Mouse (Mus musculus) lung, adult 2 months (tissue): Measurements from ENCODE around the gene Slc46a3.

Experiments used
- CTCF ChIP-seq: fragments of 200-500 bp; IDR thresholded peaks from 2 replicates; pipeline ENCODE4 v1.5.1; 2011; ENCODE audit warnings: mild to moderate bottlenecking, low read length, control low read depth; ENCODE audit not compliant: insufficient read depth
- POLR2A ChIP-seq: fragments of 200-500 bp; IDR thresholded peaks from 2 replicates; pipeline ENCODE4 v1.6.1; 2011; ENCODE audit warnings: low read depth, mild to moderate bottlenecking, control low read depth, low read length, borderline replicate concordance; ENCODE audit errors: extremely low read depth

DNA sequence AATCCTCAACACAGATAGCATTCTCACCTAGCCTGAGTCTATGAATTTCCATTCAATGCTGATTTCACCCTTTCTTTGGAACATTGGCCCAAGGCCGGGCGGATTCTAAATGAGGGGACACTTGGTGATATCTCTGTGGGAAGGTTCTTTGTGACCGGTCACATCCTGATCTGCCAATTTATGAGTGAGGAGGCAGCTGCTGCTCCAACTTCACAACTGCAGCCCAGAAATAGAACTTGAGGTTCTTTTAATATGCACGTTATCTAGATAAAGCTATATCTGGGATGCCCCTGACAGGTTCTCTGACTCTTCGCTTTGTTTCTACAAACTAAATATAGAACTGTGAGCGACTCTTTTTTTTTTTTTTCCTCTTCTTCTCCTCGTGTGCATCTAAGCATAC is 44.4 kb downstream of the Slc46a3 start:
- TF ChIP-seq CTCF (no peak), POLR2A (no peak)
